Comparison of ENCODE assay signal across 8 mouse cellular contexts in genomic region chr7:34919809-34920208, GRCm38 (mm10). TPM values are rescaled to one million over a fixed set of nuclear protein-coding genes. Genes with fewer than 3 reads are reported as not detected.
DNase-seq lines count a peak whose midpoint lies in the region; ATAC-seq and TF ChIP-seq lines count a peak whose summit lies in the region.

No protein-coding gene starts in this region.

- H3K9ac ChIP-seq in neural tube, embryonic 12.5 days: no peak overlapping the region

- H3K4me1 ChIP-seq in G1E (ENCODE audit: insufficient read depth, low read depth, low read length): peaks cover 8% of the 10 kb centered on the region; the same call in 1 of the 2 replicates
- H3K4me1 ChIP-seq in neural tube, embryonic 12.5 days: peaks cover 5% of the 10 kb centered on the region; the same call in 1 of the 2 replicates

- no peak overlapping the region for H3K4me2 ChIP-seq in neural tube, embryonic 12.5 days (replicated peaks)

- peak; percentile 98 for TF ChIP-seq CTCF in G1E (IDR thresholded peaks at IDR 0.05; ENCODE audit: low read depth, low read length)

- no peak overlapping the region for H3K27ac ChIP-seq in neural tube, embryonic 12.5 days

- H3K9me3 ChIP-seq in G1E (replicated peaks): no peaks in the 10 kb centered on the region
- no peaks in the 10 kb centered on the region for H3K9me3 ChIP-seq in neural tube, embryonic 12.5 days

- no peak overlapping the region for H3K4me3 ChIP-seq in G1E (ENCODE audit: low read depth, low read length)
- no peak overlapping the region for H3K4me3 ChIP-seq in neural tube, embryonic 12.5 days

- 58% methylated on average over 5 of the region's 5 CpGs for WGBS in neural tube, embryonic 12.5 days

- no peaks in the 10 kb centered on the region for H3K27me3 ChIP-seq in G1E (ENCODE audit: insufficient read depth, low read length)
- no peaks in the 10 kb centered on the region for H3K27me3 ChIP-seq in neural tube, embryonic 12.5 days (replicated peaks)

- peaks cover 62% of the 10 kb centered on the region for H3K36me3 ChIP-seq in G1E (replicated peaks)
- no peaks in the 10 kb centered on the region for H3K36me3 ChIP-seq in neural tube, embryonic 12.5 days

- peak; percentile 51; the same call in 1 of the 2 replicates for ATAC-seq in G1E (ENCODE audit: extremely low read depth, insufficient number of reproducible peaks, low FRiP score, poor library complexity, severe bottlenecking)
- ATAC-seq in neural tube, embryonic 12.5 days (ENCODE audit: low FRiP score, low read depth): 0 out of 2 replicates have a peak, but pooled peaks have one; percentile 7

- peak; percentile 60 for DNase-seq in kidney, adult 18-20 months
- DNase-seq in kidney, adult 11 months: no peak
- DNase-seq in G1E (ENCODE audit: low spot score): peak; percentile 42
- DNase-seq in brain, adult 2 months (ENCODE audit: low read depth, low spot score): peak; percentile 31
- peak; percentile 33 for DNase-seq in kidney, postnatal 14 days
- DNase-seq in ovary, postnatal 10 days (ENCODE audit: low spot score): no peak
- no peak for DNase-seq in right cerebral cortex, postnatal 25 days

RNA-seq across cellular contexts. Expression of gene Pepd, which starts 7.6 kb away (rescaled TPM):
- total RNA-seq in G1E (2014; fragmentation: Nextera tagmentation) (12.2 and 12.7 TPM in 2 replicates), G1E (2017) (51.0 and 53.2 TPM in 2 replicates)
- polyA plus RNA-seq in G1E (2012): 10.0 and 11.1 TPM in 2 replicates
- polyA plus RNA-seq in neural tube, embryonic 12.5 days (2016; fragmentation: Nextera tagmentation; extraction: Ambion mirVana): 60.5 and 67.1 TPM in 2 replicates

Comparison
In these comparisons a context has a peak if more than half of its experiments do, and no peak if none do; other contexts are left out.
1. DNase-seq: peak in kidney, adult 18-20 months (single experiment), G1E (single experiment), brain, adult 2 months (single experiment) and kidney, postnatal 14 days (single experiment); none in kidney, adult 11 months (single experiment), ovary, postnatal 10 days (single experiment) and right cerebral cortex, postnatal 25 days (single experiment).